Mouse (Mus musculus): ENCODE results near the gene Fcamr. TPM values are rescaled to one million over a fixed set of nuclear protein-coding genes. Genes with fewer than 3 reads are reported as not detected.

The Fcamr gene
- under 1 TPM; 0.17 to 0.41 TPM for total RNA-seq (2021)
- long read RNA-seq, experiment 1, result 0 reads
- long read RNA-seq, experiment 2, partial matches to known transcripts, result 0 of 1 reads
- long read RNA-seq, experiment 2, other reads (novel, unspliced or antisense), result 1 of 1 reads

- DNase-seq, result no peak
- intact Hi-C loops (cut with DNase I), result no loop called here
These were observed at the start of gene Fcamr for GRCm38 (mm10) chr1:130800602-130801001. Gene Fcamr (plus strand): TSS chr1:130800902.

- DNase-seq, result no peak
- intact Hi-C loops (cut with DNase I), result no loop called here
These were observed 41.0 kb upstream of the Fcamr start for GRCm38 (mm10) chr1:130759689-130760088.

- intact Hi-C loops (cut with DNase I), result no loop called here
- no peak for DNase-seq
These were observed 39.1 kb upstream of the Fcamr start for GRCm38 (mm10) chr1:130761597-130761996.

GRCm38 (mm10) chr1:130762045-130762760 lies 38.5 kb upstream of the Fcamr start:
- intact Hi-C loops (cut with DNase I), result no loop called here
- DNase-seq, result no peak

GRCm38 (mm10) chr1:130764027-130764461 lies 36.7 kb upstream of the Fcamr start:
- intact Hi-C loops (cut with DNase I), result no loop called here
- no peak for DNase-seq

- intact Hi-C loops (cut with DNase I), result no loop called here
- DNase-seq, result peak in 1 of 2 experiments; percentile 23
These were observed 33.6 kb upstream of the Fcamr start for GRCm38 (mm10) chr1:130767066-130767465.

GRCm38 (mm10) chr1:130769925-130770324 lies 30.8 kb upstream of the Fcamr start:
- intact Hi-C loops (cut with DNase I), result no loop called here
- DNase-seq, result no peak

- intact Hi-C loops (cut with DNase I), result no loop called here
- DNase-seq, result no peak
These were observed 30.2 kb upstream of the Fcamr start for GRCm38 (mm10) chr1:130770487-130770886.

GRCm38 (mm10) chr1:130770981-130771494 lies 29.7 kb upstream of the Fcamr start:
- no peak for DNase-seq
- intact Hi-C loops (cut with DNase I), result no loop called here

GRCm38 (mm10) chr1:130775234-130775633 lies 25.5 kb upstream of the Fcamr start:
- no peak for DNase-seq
- intact Hi-C loops (cut with DNase I), result loop anchor here (5.0 kb wide), 1 partner anchor 83 kb away; no protein-coding TSS in a partner anchor

- intact Hi-C loops (cut with DNase I), result loop anchor here (5.0 kb wide), 1 partner anchor 84 kb away; no protein-coding TSS in a partner anchor
These were observed 24.9 kb upstream of the Fcamr start for GRCm38 (mm10) chr1:130775691-130776331.

GRCm38 (mm10) chr1:130776645-130777044 lies 24.1 kb upstream of the Fcamr start:
- no peak for DNase-seq
- intact Hi-C loops (cut with DNase I), result loop anchor here (5.0 kb wide), 1 partner anchor 84 kb away; no protein-coding TSS in a partner anchor

More at GRCm38 (mm10) chr1:130775691-130776331, 24.9 kb upstream of the Fcamr start:
- DNase-seq, result no peak

GRCm38 (mm10) chr1:130779867-130780266 lies 20.8 kb upstream of the Fcamr start:
- DNase-seq, result no peak
- intact Hi-C loops (cut with DNase I), result loop anchor here (5.0 to 10.0 kb wide), 3 partner anchors 88 to 235 kb away; no protein-coding TSS in a partner anchor

GRCm38 (mm10) chr1:130784054-130784453 lies 16.6 kb upstream of the Fcamr start:
- intact Hi-C loops (cut with DNase I), result loop anchor here (2.0 to 10.0 kb wide), 3 partner anchors 67 to 239 kb away; partner anchors contain the start of gene Yod1

GRCm38 (mm10) chr1:130787001-130787400 lies 13.7 kb upstream of the Fcamr start:
- intact Hi-C loops (cut with DNase I), result loop anchor here (10.0 kb wide), 2 partner anchors 212 to 242 kb away; no protein-coding TSS in a partner anchor
- DNase-seq, result peak in 1 of 2 experiments; percentile 5

More at GRCm38 (mm10) chr1:130784054-130784453, 16.6 kb upstream of the Fcamr start:
- DNase-seq, result peak in 1 of 2 experiments; percentile 30

GRCm38 (mm10) chr1:130789512-130790451 lies 10.9 kb upstream of the Fcamr start:
- intact Hi-C loops (cut with DNase I), result loop anchor here (10.0 kb wide), 2 partner anchors 215 to 245 kb away; no protein-coding TSS in a partner anchor
- DNase-seq, result no peak

GRCm38 (mm10) chr1:130795331-130795730 lies 5.4 kb upstream of the Fcamr start:
- no peak for DNase-seq
- intact Hi-C loops (cut with DNase I), result loop anchor here (5.0 kb wide), 1 partner anchor 462 kb away; no protein-coding TSS in a partner anchor

- intact Hi-C loops (cut with DNase I), result loop anchor here (5.0 kb wide), 1 partner anchor 460 kb away; no protein-coding TSS in a partner anchor
- DNase-seq, result peak; percentile 12 to 67
These were observed 3.6 kb upstream of the Fcamr start for GRCm38 (mm10) chr1:130796967-130797684.

GRCm38 (mm10) chr1:130798037-130798436 lies 2.7 kb upstream of the Fcamr start:
- intact Hi-C loops (cut with DNase I), result loop anchor here (5.0 kb wide), 1 partner anchor 459 kb away; no protein-coding TSS in a partner anchor
- no peak for DNase-seq
